Mouse (Mus musculus): ENCODE results near the gene Obox1. TPM values are rescaled to one million over a fixed set of nuclear protein-coding genes. Genes with fewer than 3 reads are reported as not detected.
"Not testable (repeated sequence)": the region's sequence is repeated elsewhere in the genome, so short reads cannot be mapped to it uniquely, and the experiment has no call there.

Gene Obox1
- not detected in 2 replicates for polyA plus RNA-seq (2014; fragmentation: Nextera tagmentation; extraction: Ambion mirVana)

DNA sequence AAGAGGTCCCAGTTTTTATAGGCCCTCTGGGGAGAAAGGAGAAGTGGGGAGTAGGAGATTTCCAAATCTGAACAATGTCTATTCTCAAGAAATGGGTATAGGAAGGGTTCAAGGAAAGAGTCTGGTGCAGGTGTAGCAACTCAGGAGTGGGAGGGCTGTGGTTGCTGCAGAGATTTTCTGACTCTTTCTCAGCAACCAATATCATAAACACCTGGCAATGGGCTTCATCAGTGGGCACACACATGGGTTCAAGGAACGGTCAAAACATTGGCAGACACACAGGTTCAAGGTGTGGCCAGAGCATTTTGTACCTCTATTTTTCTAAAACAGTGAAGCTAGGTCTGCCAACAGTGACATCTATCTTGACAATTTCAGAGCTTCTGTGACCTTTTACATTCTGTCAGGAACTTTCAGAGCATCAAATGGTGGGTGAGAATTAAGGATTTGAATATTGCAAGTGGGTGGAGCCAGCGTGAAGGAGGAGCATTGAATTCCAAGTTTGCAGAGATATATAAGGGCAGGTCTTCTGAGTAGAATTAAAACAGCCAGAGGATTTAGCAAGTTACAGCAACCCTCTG, at the start of gene Obox1, which contains the start of gene Obox2:
TSS of gene Obox1 (plus strand) at position 528 of the 578 bp plus-strand sequence.
TSS of gene Obox2 (plus strand) at position 301 of the 578 bp plus-strand sequence.
- H3K36me3 ChIP-seq (ENCODE audit: control insufficient read depth, insufficient read depth, low read length); H3K4me2 ChIP-seq (ENCODE audit: low read depth); H3K4me3 ChIP-seq (ENCODE audit: low read depth, low read length); ATAC-seq (ENCODE audit: insufficient read depth, low FRiP score, low TSS enrichment); H3K4me1 ChIP-seq (ENCODE audit: control insufficient read depth, insufficient read depth, low read length); H3K27me3 ChIP-seq (ENCODE audit: control insufficient read depth, insufficient read depth, low read length); DNase-seq (ENCODE audit: low spot score); H3K9ac ChIP-seq (ENCODE audit: low read length); H3K27ac ChIP-seq (ENCODE audit: low read depth, low read length); H3K9me3 ChIP-seq (ENCODE audit: control insufficient read depth, low read length): not testable (repeated sequence)
- WGBS, result no CpG with 5 or more reads among the region's 2 CpGs

DNA sequence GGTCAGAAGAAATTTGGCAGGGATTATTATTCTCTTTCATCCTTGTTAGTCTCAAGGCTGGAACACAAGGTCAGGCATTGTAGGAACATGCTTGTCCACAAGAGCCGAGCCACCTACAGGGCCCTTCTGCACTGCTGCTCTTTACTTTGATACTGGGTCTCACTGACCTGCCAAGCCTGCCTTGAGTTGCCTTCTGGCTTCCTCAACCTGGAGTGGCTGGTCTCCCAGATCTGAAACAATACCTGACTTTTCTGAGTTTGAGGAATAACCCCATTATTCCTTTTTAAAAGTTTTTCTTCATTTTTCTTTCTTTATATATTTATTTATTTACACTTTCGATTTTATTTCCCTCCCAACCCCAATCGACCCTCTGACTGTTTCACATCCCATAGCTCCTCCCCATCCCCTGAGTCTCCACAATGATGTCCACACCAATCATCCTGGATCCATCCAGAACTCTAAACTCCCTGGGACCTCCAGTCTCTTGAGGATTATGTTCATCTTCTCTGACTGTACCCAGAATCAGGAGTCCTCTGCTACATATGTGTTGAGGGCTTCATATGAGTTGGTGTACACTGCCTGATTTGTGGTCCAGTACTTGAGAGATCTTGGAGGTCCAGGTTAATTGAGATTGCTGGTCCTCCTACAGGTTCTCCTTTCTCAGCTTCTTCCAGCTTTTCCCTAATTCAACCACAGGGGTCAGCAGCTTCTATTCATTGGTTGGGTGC, 10.6 kb downstream of the Obox1 start:
- not testable (repeated sequence) for H3K4me1 ChIP-seq (ENCODE audit: control insufficient read depth, insufficient read depth, low read length)

DNA sequence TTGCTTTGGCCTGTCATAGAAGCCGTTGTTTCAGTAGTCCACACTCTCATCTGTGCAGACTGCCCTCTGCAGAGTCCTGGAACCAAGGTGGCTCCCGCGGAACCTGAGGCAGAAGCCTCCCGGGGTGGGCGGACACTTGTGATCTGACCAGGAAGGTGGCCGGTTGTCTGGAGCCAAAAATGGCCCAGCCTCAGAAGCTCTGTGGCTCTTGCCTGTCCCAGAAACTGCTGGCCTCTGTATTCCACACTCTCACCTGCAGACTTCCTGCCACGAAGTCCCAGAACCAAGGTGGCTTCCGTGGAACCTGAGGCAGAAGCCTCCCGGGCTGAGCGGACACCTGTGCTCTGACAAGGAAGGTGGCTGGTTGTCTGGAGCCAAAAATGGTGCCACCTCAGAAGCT, 18.1 kb downstream of the Obox1 start:
- not testable (repeated sequence) for H3K4me2 ChIP-seq (ENCODE audit: low read depth); ATAC-seq (ENCODE audit: insufficient read depth, low FRiP score, low TSS enrichment); H3K9ac ChIP-seq (ENCODE audit: low read length); DNase-seq (ENCODE audit: low spot score); H3K27me3 ChIP-seq (ENCODE audit: control insufficient read depth, insufficient read depth, low read length); H3K9me3 ChIP-seq (ENCODE audit: control insufficient read depth, low read length); H3K4me1 ChIP-seq (ENCODE audit: control insufficient read depth, insufficient read depth, low read length); H3K27ac ChIP-seq (ENCODE audit: low read depth, low read length); H3K4me3 ChIP-seq (ENCODE audit: low read depth, low read length); H3K36me3 ChIP-seq (ENCODE audit: control insufficient read depth, insufficient read depth, low read length)
- WGBS, result 89% methylated on average over 10 of the region's 10 CpGs

More for the DNA sequence above, 10.6 kb downstream of the Obox1 start:
- H3K27ac ChIP-seq (ENCODE audit: low read depth, low read length); H3K4me3 ChIP-seq (ENCODE audit: low read depth, low read length); DNase-seq (ENCODE audit: low spot score); H3K4me2 ChIP-seq (ENCODE audit: low read depth); H3K9me3 ChIP-seq (ENCODE audit: control insufficient read depth, low read length); H3K36me3 ChIP-seq (ENCODE audit: control insufficient read depth, insufficient read depth, low read length); ATAC-seq (ENCODE audit: insufficient read depth, low FRiP score, low TSS enrichment); H3K9ac ChIP-seq (ENCODE audit: low read length); H3K27me3 ChIP-seq (ENCODE audit: control insufficient read depth, insufficient read depth, low read length): not testable (repeated sequence)
- WGBS, result 80% methylated on average over 3 of the region's 3 CpGs

DNA sequence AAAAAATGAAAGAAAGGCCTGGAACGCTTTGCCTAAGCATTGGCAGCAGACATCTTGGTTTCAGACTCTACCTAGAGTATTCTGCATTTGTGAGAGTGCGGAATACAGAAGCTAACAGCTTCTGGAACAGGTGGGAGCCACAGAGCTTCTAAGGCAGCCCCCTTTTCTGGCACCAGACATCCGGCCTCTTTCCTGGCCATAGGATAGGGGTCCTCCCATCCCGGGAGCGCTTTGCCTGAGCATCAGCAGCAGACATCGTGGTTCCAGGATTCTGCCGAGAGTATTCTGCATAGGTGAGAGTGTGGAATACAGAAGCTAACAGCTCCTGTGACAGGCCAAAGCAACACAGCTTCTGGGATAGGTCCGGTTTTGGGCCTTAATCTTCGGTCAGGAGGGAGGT, 29.3 kb downstream of the Obox1 start:
- not testable (repeated sequence) for H3K4me2 ChIP-seq (ENCODE audit: low read depth); H3K27ac ChIP-seq (ENCODE audit: low read depth, low read length); H3K4me1 ChIP-seq (ENCODE audit: control insufficient read depth, insufficient read depth, low read length); H3K27me3 ChIP-seq (ENCODE audit: control insufficient read depth, insufficient read depth, low read length); H3K36me3 ChIP-seq (ENCODE audit: control insufficient read depth, insufficient read depth, low read length); ATAC-seq (ENCODE audit: insufficient read depth, low FRiP score, low TSS enrichment); H3K9me3 ChIP-seq (ENCODE audit: control insufficient read depth, low read length); H3K9ac ChIP-seq (ENCODE audit: low read length); DNase-seq (ENCODE audit: low spot score); H3K4me3 ChIP-seq (ENCODE audit: low read depth, low read length)
- WGBS, result 88% methylated on average over 7 of the region's 9 CpGs

DNA sequence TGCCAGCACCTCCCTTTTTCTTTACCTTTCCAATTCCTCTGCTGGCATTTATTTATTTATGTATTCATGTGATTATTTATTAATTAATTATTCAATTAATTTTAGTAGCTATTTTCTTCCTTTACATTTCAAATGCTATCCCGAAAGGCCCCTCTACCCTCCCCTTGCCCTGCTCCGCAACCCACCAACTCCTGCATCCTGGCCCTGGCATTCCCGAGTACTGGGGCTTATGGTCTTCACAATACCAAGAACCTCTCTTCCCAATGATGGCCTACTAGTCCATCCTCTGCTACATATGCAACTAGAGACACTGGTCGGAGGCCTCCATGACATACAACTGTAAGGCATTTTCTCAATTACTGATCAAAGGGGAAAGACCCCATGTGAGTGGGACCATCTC, 36.8 kb downstream of the Obox1 start:
- not testable (repeated sequence) for H3K4me3 ChIP-seq (ENCODE audit: low read depth, low read length); H3K9ac ChIP-seq (ENCODE audit: low read length); H3K27ac ChIP-seq (ENCODE audit: low read depth, low read length); DNase-seq (ENCODE audit: low spot score); H3K9me3 ChIP-seq (ENCODE audit: control insufficient read depth, low read length); ATAC-seq (ENCODE audit: insufficient read depth, low FRiP score, low TSS enrichment); H3K36me3 ChIP-seq (ENCODE audit: control insufficient read depth, insufficient read depth, low read length); H3K27me3 ChIP-seq (ENCODE audit: control insufficient read depth, insufficient read depth, low read length); H3K4me2 ChIP-seq (ENCODE audit: low read depth); H3K4me1 ChIP-seq (ENCODE audit: control insufficient read depth, insufficient read depth, low read length)
- WGBS, result 80% methylated on average over 3 of the region's 4 CpGs

DNA sequence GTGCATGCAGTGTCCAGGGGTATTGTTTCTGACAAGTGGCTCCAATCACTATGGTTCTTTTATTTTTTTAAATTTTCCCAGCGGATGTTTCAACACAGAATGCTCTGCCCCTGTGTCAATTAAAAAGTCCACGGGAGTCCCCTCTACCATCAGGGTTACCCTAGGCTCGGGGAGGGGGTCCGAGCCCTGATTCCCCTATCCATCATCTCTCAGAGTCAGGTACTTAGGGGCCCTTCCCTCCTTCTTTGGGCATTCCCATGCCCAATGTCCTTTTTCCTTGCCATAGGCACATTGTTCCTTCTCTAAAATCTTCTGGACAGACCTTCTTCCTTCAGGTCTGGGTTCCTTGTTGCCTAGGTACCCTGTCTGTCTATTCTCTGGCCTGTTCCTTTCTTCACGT, 120.7 kb downstream of the Obox1 start:
- 78% methylated on average over 5 of the region's 5 CpGs for WGBS
- H3K4me1 ChIP-seq (ENCODE audit: control insufficient read depth, insufficient read depth, low read length); H3K9ac ChIP-seq (ENCODE audit: low read length); H3K4me3 ChIP-seq (ENCODE audit: low read depth, low read length); ATAC-seq (ENCODE audit: insufficient read depth, low FRiP score, low TSS enrichment); H3K36me3 ChIP-seq (ENCODE audit: control insufficient read depth, insufficient read depth, low read length); DNase-seq (ENCODE audit: low spot score); H3K27ac ChIP-seq (ENCODE audit: low read depth, low read length); H3K4me2 ChIP-seq (ENCODE audit: low read depth); H3K9me3 ChIP-seq (ENCODE audit: control insufficient read depth, low read length); H3K27me3 ChIP-seq (ENCODE audit: control insufficient read depth, insufficient read depth, low read length): not testable (repeated sequence)

Other genes starting within 250 kb of the Obox1 start
- gene Obox2, start 227 bp upstream of the Obox1 start, polyA plus RNA-seq (2014; fragmentation: Nextera tagmentation; extraction: Ambion mirVana), result not detected in 2 replicates

All from neural tube, embryonic 11.5 days (tissue).